Mouse (Mus musculus) liver, postnatal 0 days (tissue): ENCODE measurements around the gene Fggy.

Experiments
- CTCF ChIP-seq: sonication (generic); IDR thresholded peaks from 2 replicates; pipeline ENCODE4 v1.5.1; 2016; ENCODE audit warnings: antibody characterized with exemption, low read depth
- EP300 ChIP-seq: IDR thresholded peaks from 2 replicates; pipeline ENCODE4 v1.6.1; 2016; ENCODE audit warnings: antibody characterized with exemption, low read depth, mild to moderate bottlenecking

GRCm38 (mm10) chr4:95687350-95687749, 130.0 kb downstream of the Fggy start:
- TF ChIP-seq CTCF: no peak
- TF ChIP-seq EP300: no peak
